9 mouse cellular contexts compared by ENCODE assay signal in the genomic region with DNA sequence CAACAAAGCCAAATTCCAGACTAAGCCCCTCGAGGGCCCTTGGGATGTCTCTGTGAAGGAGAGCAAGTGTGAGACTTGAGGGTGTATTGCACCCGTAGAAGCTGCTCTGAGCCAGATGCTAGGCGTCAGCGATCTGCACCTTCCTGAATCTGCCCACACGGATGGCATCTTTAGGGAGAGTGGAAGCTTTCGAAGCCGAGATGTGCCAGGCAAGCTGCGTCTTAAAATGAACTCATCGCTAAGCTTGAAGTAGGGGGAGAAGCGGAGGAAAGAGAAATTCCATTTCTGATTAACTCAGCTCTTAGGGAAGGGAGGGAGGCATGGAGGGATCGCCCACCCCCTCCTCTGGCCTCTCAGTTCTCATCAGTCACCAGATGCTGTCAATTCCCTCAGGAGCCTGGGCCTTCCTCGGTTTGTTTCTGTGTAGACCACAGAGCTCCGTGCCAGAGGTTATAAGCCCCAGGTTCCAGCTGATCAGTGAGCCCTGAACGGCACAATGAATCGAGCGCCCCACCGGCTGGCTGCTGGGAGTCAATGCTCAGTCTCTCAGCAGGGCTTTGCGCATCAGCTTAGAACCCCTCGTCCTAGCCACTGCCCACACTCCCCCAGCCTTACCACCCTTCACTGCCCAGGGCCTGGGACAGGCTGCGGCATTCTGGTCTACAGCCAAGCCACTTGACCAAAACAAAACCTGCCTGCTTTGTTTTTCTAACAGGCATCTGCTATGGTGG.
DNase-seq lines count a peak whose midpoint lies in the region; ATAC-seq lines count a peak whose summit lies in the region.
"Had no signal": no experiment of that assay in that cellular context is flagged by ENCODE, and none has a peak within 500 bp of the region (broad histone marks: within the 10 kb centered on the region; RNA-seq: fewer than 3 reads in every experiment).

No protein-coding gene starts in this region.

- H3K4me1 ChIP-seq in heart, embryonic 13.5 days: peaks cover 44% of the 10 kb centered on the region
- peaks cover 18% of the 10 kb centered on the region for H3K4me1 ChIP-seq in lung, embryonic 16.5 days (replicated peaks; ENCODE audit: control insufficient read depth, insufficient read depth, low read length)
- H3K4me1 ChIP-seq: megakaryocyte, embryonic 14.5 days had no signal

- peak overlapping the region; percentile 55 for H3K27ac ChIP-seq in heart, embryonic 13.5 days (replicated peaks)
- 0 out of 2 replicates have a peak overlapping the region, but pooled peaks have one; percentile 42 for H3K27ac ChIP-seq in lung, embryonic 16.5 days (ENCODE audit: low read length)

- no peaks in the 10 kb centered on the region for H3K36me3 ChIP-seq in heart, embryonic 13.5 days
- H3K36me3 ChIP-seq in lung, embryonic 16.5 days (ENCODE audit: control insufficient read depth, insufficient read depth, low read length): no peaks in the 10 kb centered on the region

- WGBS in heart, embryonic 13.5 days: 21% methylated on average over 20 of the region's 20 CpGs
- 11% methylated on average over 20 of the region's 20 CpGs for WGBS in lung, embryonic 16.5 days

- H3K9ac ChIP-seq in heart, embryonic 13.5 days: peak overlapping the region; percentile 57
- H3K9ac ChIP-seq in lung, embryonic 16.5 days (ENCODE audit: low read length): peak overlapping the region; percentile 48

- H3K4me2 ChIP-seq in heart, embryonic 13.5 days: peak overlapping the region; percentile 53
- peak overlapping the region; percentile 23 for H3K4me2 ChIP-seq in lung, embryonic 16.5 days (ENCODE audit: low read depth, low read length)

- ATAC-seq in heart, embryonic 13.5 days (ENCODE audit: extremely low read depth, insufficient number of reproducible peaks, low FRiP score, low TSS enrichment): no peak
- ATAC-seq in lung, embryonic 16.5 days (ENCODE audit: low read depth): peak; percentile 44

- no peaks in the 10 kb centered on the region for H3K9me3 ChIP-seq in heart, embryonic 13.5 days
- no peaks in the 10 kb centered on the region for H3K9me3 ChIP-seq in lung, embryonic 16.5 days (ENCODE audit: control insufficient read depth, low read length)
- H3K9me3 ChIP-seq: megakaryocyte, embryonic 14.5 days had no signal

- H3K27me3 ChIP-seq in heart, embryonic 13.5 days (replicated peaks): peaks cover 6% of the 10 kb centered on the region; the same call in 1 of the 2 replicates
- peaks cover 2% of the 10 kb centered on the region; the same call in 1 of the 2 replicates for H3K27me3 ChIP-seq in lung, embryonic 16.5 days (ENCODE audit: control insufficient read depth, insufficient read depth, low read depth, low read length)

- peak overlapping the region; percentile 19; the same call in 1 of the 2 replicates for H3K4me3 ChIP-seq in heart, embryonic 13.5 days
- H3K4me3 ChIP-seq in lung, embryonic 16.5 days (ENCODE audit: low read length): peak overlapping the region; percentile 11; the same call in 1 of the 2 replicates
- H3K4me3 ChIP-seq: megakaryocyte, embryonic 14.5 days had no signal

- peak; percentile 35 for DNase-seq in adrenal gland, postnatal 14 days
- no peak for DNase-seq in adrenal gland, postnatal 4 days (ENCODE audit: low spot score in 2 of 2)
- DNase-seq in embryo, embryonic 9.5 days (ENCODE audit: extremely low spot score): peak; percentile 50
- DNase-seq in kidney, postnatal 10 days: peak; percentile 66
- DNase-seq in right cerebral cortex, postnatal 10 days (ENCODE audit: low spot score in 2 of 2): peak; percentile 72 to 82
- DNase-seq in urinary bladder, adult 2 months (ENCODE audit: low spot score): no peak

Comparison
In these comparisons a context has a peak if more than half of its experiments do, and no peak if none do; other contexts are left out.
1. DNase-seq: peak in adrenal gland, postnatal 14 days (single experiment), embryo, embryonic 9.5 days (single experiment), kidney, postnatal 10 days (single experiment) and right cerebral cortex, postnatal 10 days (2 of 2); none in adrenal gland, postnatal 4 days (0 of 2) and urinary bladder, adult 2 months (single experiment).